Mouse (Mus musculus) intestine, embryonic 16.5 days (tissue): ENCODE data around the gene Fgf15. TPM values are rescaled to one million over a fixed set of nuclear protein-coding genes. Genes with fewer than 3 reads are reported as not detected.

ENCODE experiments used
- ATAC-seq: fragments of 200-750 bp; cut with Nextera tagmentation; 2 replicates; pipeline ENCODE4 v1.8.0; 2017; ENCODE audit warnings: moderate TSS enrichment, moderate library complexity
- H3K27ac ChIP-seq: fragments of 300-500 bp; sonication (generic); 2 replicates; pipeline ENCODE4 v1.5.1; 2014; ENCODE audit warnings: mild to moderate bottlenecking, low read length
- H3K27me3 ChIP-seq: fragments of 300-500 bp; sonication (generic); replicated peaks from 2 replicates; pipeline ENCODE4 v1.6.1; 2014; ENCODE audit warnings: low read length, control low read depth, mixed read lengths; ENCODE audit not compliant: control insufficient read depth, insufficient read depth
- H3K36me3 ChIP-seq: fragments of 300-500 bp; sonication (generic); 2 replicates; pipeline ENCODE4 v1.6.1; 2014; ENCODE audit warnings: low read length, control low read depth; ENCODE audit not compliant: control insufficient read depth, insufficient read depth
- H3K4me1 ChIP-seq: fragments of 300-500 bp; sonication (generic); 2 replicates; pipeline ENCODE4 v1.6.1; 2014; ENCODE audit warnings: low read length, control low read depth, mixed read lengths; ENCODE audit not compliant: control insufficient read depth, insufficient read depth
- H3K4me2 ChIP-seq: fragments of 300-500 bp; sonication (generic); 2 replicates; pipeline ENCODE4 v1.6.1; 2014; ENCODE audit warnings: low read depth, low read length, control low read depth
- H3K4me3 ChIP-seq: fragments of 300-500 bp; sonication (generic); 2 replicates; pipeline ENCODE4 v1.5.1; 2014; ENCODE audit warnings: mild to moderate bottlenecking, low read length
- H3K9ac ChIP-seq: fragments of 300-500 bp; sonication (generic); 2 replicates; pipeline ENCODE4 v1.6.1; 2014; ENCODE audit warnings: low read depth, low read length
- H3K9me3 ChIP-seq: fragments of 300-500 bp; sonication (generic); 2 replicates; pipeline ENCODE4 v1.6.1; 2016; ENCODE audit warnings: low read length, control low read depth; ENCODE audit not compliant: control insufficient read depth
- WGBS: fragments of 180-500 bp; shearing (Covaris S2); extraction: QIAGEN DNeasy Blood & Tissue Kit; methylation state at CpG from one replicate; pipeline ENCODE4 v1.1.7; 2014; 5-methylcytosine and 5-hydroxymethylcytosine counted together
- polyA plus RNA-seq: library from polyadenylated mRNA; unstranded; fragments of >200 nt; fragmentation: Nextera tagmentation; extraction: Ambion mirVana; gene quantifications from 2 replicates; pipeline ENCODE4 v1.2.1, GENCODE M21; 2015

The Fgf15 gene
- polyA plus RNA-seq = 0.15 and 0.33 TPM in 2 replicates

- Histone ChIP-seq H3K27ac (no peak within 1 kb of the TSS), H3K4me1 (peaks cover 16% of the 10 kb centered on the region), H3K27me3 (peaks cover 48% of the 10 kb centered on the region), H3K36me3 (no peaks in the 10 kb centered on the region), H3K9me3 (no peaks in the 10 kb centered on the region), H3K9ac (peak within 1 kb of the TSS; percentile 53), H3K4me2 (peak within 1 kb of the TSS; percentile 70), H3K4me3 (peak within 1 kb of the TSS; percentile 43)
- under 1% methylated on average over 65 of the region's 65 CpGs for WGBS
- ATAC-seq = peak; percentile 29
Measured at GRCm38 (mm10) chr7:144896294-144897218, at the start of gene Fgf15. TSS of gene Fgf15 (plus strand) at chr7:144896531.

- H3K4me3 ChIP-seq = no peak within 1 kb of the TSS
- no peak within 1 kb of the TSS for H3K4me2 ChIP-seq
- H3K9me3 ChIP-seq = no peaks in the 10 kb centered on the region
- H3K9ac ChIP-seq = no peak within 1 kb of the TSS
- no peaks in the 10 kb centered on the region for H3K4me1 ChIP-seq
- no peaks in the 10 kb centered on the region for H3K36me3 ChIP-seq
- peaks cover 18% of the 10 kb centered on the region; the same call in 1 of the 2 replicates for H3K27me3 ChIP-seq
- H3K27ac ChIP-seq = no peak within 1 kb of the TSS
- ATAC-seq = no peak
Measured at GRCm38 (mm10) chr7:144847067-144847466, 49.3 kb upstream of the Fgf15 start, which contains the start of gene Fgf4. TSS of gene Fgf4 (plus strand) at chr7:144847367.

- H3K36me3 ChIP-seq = no peaks in the 10 kb centered on the region
- H3K27ac ChIP-seq = no peak overlapping the region
- H3K27me3 ChIP-seq = peaks cover 12% of the 10 kb centered on the region; the same call in 1 of the 2 replicates
- no peaks in the 10 kb centered on the region for H3K9me3 ChIP-seq
- no peak overlapping the region for H3K4me3 ChIP-seq
- no peaks in the 10 kb centered on the region for H3K4me1 ChIP-seq
- no peak for ATAC-seq
- 65% methylated on average over 3 of the region's 3 CpGs for WGBS
- H3K4me2 ChIP-seq = no peak overlapping the region
- H3K9ac ChIP-seq = no peak overlapping the region
Measured at GRCm38 (mm10) chr7:144851321-144851720, 45.0 kb upstream of the Fgf15 start.

GRCm38 (mm10) chr7:144854966-144855365 is 41.4 kb upstream of the Fgf15 start:
- no peak overlapping the region for H3K9ac ChIP-seq
- peaks cover 21% of the 10 kb centered on the region for H3K27me3 ChIP-seq
- no peak overlapping the region for H3K27ac ChIP-seq
- H3K9me3 ChIP-seq = no peaks in the 10 kb centered on the region
- no peaks in the 10 kb centered on the region for H3K4me1 ChIP-seq
- H3K4me3 ChIP-seq = no peak overlapping the region
- ATAC-seq = no peak
- no peak overlapping the region for H3K4me2 ChIP-seq
- H3K36me3 ChIP-seq = no peaks in the 10 kb centered on the region
- 35% methylated on average over 3 of the region's 3 CpGs for WGBS

- Histone ChIP-seq H3K9ac (no peak overlapping the region), H3K9me3 (no peaks in the 10 kb centered on the region), H3K36me3 (no peaks in the 10 kb centered on the region), H3K4me1 (peaks cover 9% of the 10 kb centered on the region; the same call in 1 of the 2 replicates), H3K27me3 (peaks cover 35% of the 10 kb centered on the region), H3K27ac (no peak overlapping the region), H3K4me3 (no peak overlapping the region), H3K4me2 (no peak overlapping the region)
- no peak for ATAC-seq
- 85% methylated on average over 7 of the region's 7 CpGs for WGBS
Measured at GRCm38 (mm10) chr7:144857158-144857557, 39.2 kb upstream of the Fgf15 start.

GRCm38 (mm10) chr7:144857826-144858342 is 38.4 kb upstream of the Fgf15 start:
- Histone ChIP-seq H3K9me3 (no peaks in the 10 kb centered on the region), H3K4me3 (no peak overlapping the region), H3K27ac (no peak overlapping the region), H3K27me3 (peaks cover 37% of the 10 kb centered on the region), H3K9ac (no peak overlapping the region), H3K4me1 (peaks cover 9% of the 10 kb centered on the region; the same call in 1 of the 2 replicates), H3K36me3 (no peaks in the 10 kb centered on the region), H3K4me2 (no peak overlapping the region)
- no peak for ATAC-seq
- WGBS = 72% methylated on average over 3 of the region's 3 CpGs

GRCm38 (mm10) chr7:144858702-144859101 is 37.6 kb upstream of the Fgf15 start:
- WGBS = 89% methylated on average over 1 of the region's 1 CpGs

GRCm38 (mm10) chr7:144861056-144861768 is 35.1 kb upstream of the Fgf15 start:
- Histone ChIP-seq H3K4me3 (peak overlapping the region; percentile 21; the same call in 1 of the 2 replicates), H3K4me2 (peak overlapping the region; percentile 32), H3K9me3 (no peaks in the 10 kb centered on the region), H3K36me3 (no peaks in the 10 kb centered on the region), H3K27ac (no peak overlapping the region), H3K4me1 (peaks cover 9% of the 10 kb centered on the region; the same call in 1 of the 2 replicates), H3K9ac (no peak overlapping the region), H3K27me3 (peaks cover 62% of the 10 kb centered on the region)
- ATAC-seq = no peak
- 1% methylated on average over 55 of the region's 72 CpGs for WGBS

More at GRCm38 (mm10) chr7:144858702-144859101, 37.6 kb upstream of the Fgf15 start:
- no peaks in the 10 kb centered on the region for H3K36me3 ChIP-seq
- no peak overlapping the region for H3K4me2 ChIP-seq
- no peak overlapping the region for H3K9ac ChIP-seq
- no peak overlapping the region for H3K4me3 ChIP-seq
- H3K9me3 ChIP-seq = no peaks in the 10 kb centered on the region
- peaks cover 44% of the 10 kb centered on the region for H3K27me3 ChIP-seq
- ATAC-seq = no peak
- peaks cover 9% of the 10 kb centered on the region; the same call in 1 of the 2 replicates for H3K4me1 ChIP-seq
- no peak overlapping the region for H3K27ac ChIP-seq

GRCm38 (mm10) chr7:144861769-144862070 is 34.6 kb upstream of the Fgf15 start:
- Histone ChIP-seq H3K4me2 (peak overlapping the region; percentile 32), H3K36me3 (no peaks in the 10 kb centered on the region), H3K4me3 (peak overlapping the region; percentile 21; the same call in 1 of the 2 replicates), H3K27ac (no peak overlapping the region), H3K9ac (no peak overlapping the region), H3K9me3 (no peaks in the 10 kb centered on the region), H3K4me1 (peaks cover 9% of the 10 kb centered on the region; the same call in 1 of the 2 replicates), H3K27me3 (peaks cover 64% of the 10 kb centered on the region)
- no peak for ATAC-seq
- WGBS = 0% methylated on average over 28 of the region's 28 CpGs
